Mouse (Mus musculus): ENCODE measurements around the gene Med16. TPM values are rescaled to one million over a fixed set of nuclear protein-coding genes. Genes with fewer than 3 reads are reported as not detected.

Gene Med16
- polyA plus RNA-seq, 1 experiment, result 64.8 TPM

DNA sequence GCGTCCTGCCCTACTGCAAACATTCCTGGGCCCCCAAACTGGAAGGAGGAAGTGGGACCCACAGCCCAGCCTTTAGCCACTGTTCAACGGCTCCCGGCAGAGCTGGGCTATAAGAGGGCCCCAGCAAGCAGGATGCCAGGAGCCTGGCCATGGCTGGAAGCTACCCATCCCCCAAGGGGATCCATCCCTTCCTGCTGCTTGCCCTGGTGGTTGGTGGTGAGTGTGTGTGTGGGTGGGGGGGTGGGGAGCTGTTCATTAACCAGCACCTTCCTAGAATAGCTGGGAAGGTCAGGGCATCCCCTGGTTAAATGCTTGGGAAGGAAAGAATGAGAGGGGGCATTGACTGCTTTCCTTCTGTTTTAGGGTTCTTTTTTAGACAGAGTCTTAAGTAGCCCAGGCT is 29.2 kb downstream of the Med16 start:
- no peak overlapping the region for H3K27ac ChIP-seq (ENCODE audit: insufficient read depth, low read length)

GRCm38 (mm10) chr10:79877757-79878156 is 31.0 kb downstream of the Med16 start:
- H3K27ac ChIP-seq (ENCODE audit: insufficient read depth, low read length), result no peak overlapping the region
- H3K4me3 ChIP-seq (ENCODE audit: insufficient read depth, low read length), result no peak overlapping the region
- TF ChIP-seq CTCF (IDR thresholded peaks at IDR 0.05; ENCODE audit: extremely low read depth, insufficient read depth, low read length), result no peak
- no peak for TF ChIP-seq POLR2A (IDR thresholded peaks at IDR 0.05; ENCODE audit: extremely low read depth, insufficient read depth, low read length)
- no peaks in the 10 kb centered on the region for H3K4me1 ChIP-seq (ENCODE audit: control insufficient read depth, insufficient read depth, low read length)

More for the DNA sequence above, 29.2 kb downstream of the Med16 start:
- no peaks in the 10 kb centered on the region for H3K4me1 ChIP-seq (ENCODE audit: control insufficient read depth, insufficient read depth, low read length)
- no peak for TF ChIP-seq POLR2A (IDR thresholded peaks at IDR 0.05; ENCODE audit: extremely low read depth, insufficient read depth, low read length)
- no peak for TF ChIP-seq CTCF (IDR thresholded peaks at IDR 0.05; ENCODE audit: extremely low read depth, insufficient read depth, low read length)
- no peak overlapping the region for H3K4me3 ChIP-seq (ENCODE audit: insufficient read depth, low read length)

DNA sequence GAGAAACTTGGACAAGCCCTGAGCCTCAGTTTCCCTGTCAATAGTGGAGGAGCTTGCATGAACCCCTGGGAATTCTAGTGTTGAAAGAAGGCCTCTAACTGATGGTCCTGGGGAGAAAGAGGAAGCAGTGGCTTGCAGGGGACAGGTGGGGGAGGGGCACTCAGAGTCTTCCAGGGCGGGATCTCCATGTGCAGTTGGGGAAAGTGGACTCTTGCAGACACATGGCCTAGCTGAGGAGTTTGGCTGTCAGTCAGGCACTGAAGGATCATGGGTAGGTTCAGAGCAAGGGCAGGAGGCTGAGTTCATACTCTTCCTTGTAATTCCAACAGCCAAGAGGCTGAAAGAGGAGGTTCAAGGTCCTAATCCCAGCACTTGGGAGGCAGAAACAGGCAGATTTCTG is 31.5 kb downstream of the Med16 start:
- H3K4me1 ChIP-seq (ENCODE audit: control insufficient read depth, insufficient read depth, low read length), result no peaks in the 10 kb centered on the region
- TF ChIP-seq CTCF (IDR thresholded peaks at IDR 0.05; ENCODE audit: extremely low read depth, insufficient read depth, low read length), result no peak
- no peak for TF ChIP-seq POLR2A (IDR thresholded peaks at IDR 0.05; ENCODE audit: extremely low read depth, insufficient read depth, low read length)
- H3K27ac ChIP-seq (ENCODE audit: insufficient read depth, low read length), result no peak overlapping the region
- no peak overlapping the region for H3K4me3 ChIP-seq (ENCODE audit: insufficient read depth, low read length)

DNA sequence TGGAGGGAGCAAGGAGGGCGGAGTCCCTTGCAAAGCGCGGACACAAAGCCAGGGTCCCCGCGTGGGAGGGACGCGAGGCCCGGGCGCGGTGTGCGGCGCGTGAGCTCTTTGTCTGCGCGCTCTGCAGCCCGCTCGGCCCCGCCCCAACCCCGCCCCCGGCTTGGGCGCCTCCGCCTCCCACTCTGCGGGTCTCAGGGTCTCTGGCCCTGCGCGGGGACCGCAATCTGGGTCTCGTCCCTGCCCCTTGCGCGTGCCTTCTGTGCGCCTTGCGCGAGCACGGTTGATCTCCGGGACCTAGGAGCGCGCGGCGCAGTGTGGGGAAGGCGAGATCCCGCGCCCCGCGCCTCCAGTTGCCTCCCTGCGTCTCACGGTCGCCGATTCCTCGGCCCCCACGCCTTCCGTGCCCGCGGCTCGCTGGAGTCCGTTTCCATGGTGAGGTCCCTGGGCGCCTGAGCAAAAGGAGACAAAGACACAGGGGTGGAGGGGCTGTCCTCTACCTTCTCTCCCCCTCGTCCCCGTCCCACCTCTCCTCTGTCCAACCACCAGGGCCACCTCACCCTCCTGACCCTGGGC is 34.3 kb downstream of the Med16 start, which contains the start of the genes Prtn3 and Plppr3:
Gene Prtn3, plus strand, starts transcription at position 187 of the 573 bp plus-strand sequence.
Gene Plppr3, minus strand, starts transcription at position 345 of the 573 bp plus-strand sequence.
- Histone ChIP-seq H3K4me3 (ENCODE audit: insufficient read depth, low read length) (peak within 1 kb of the TSS; percentile 86), H3K27ac (ENCODE audit: insufficient read depth, low read length) (peak within 1 kb of the TSS; percentile 55), H3K4me1 (ENCODE audit: control insufficient read depth, insufficient read depth, low read length) (no peaks in the 10 kb centered on the region)
- TF ChIP-seq POLR2A (IDR thresholded peaks at IDR 0.05; ENCODE audit: extremely low read depth, insufficient read depth, low read length) (no peak), CTCF (IDR thresholded peaks at IDR 0.05; ENCODE audit: extremely low read depth, insufficient read depth, low read length) (no peak)

DNA sequence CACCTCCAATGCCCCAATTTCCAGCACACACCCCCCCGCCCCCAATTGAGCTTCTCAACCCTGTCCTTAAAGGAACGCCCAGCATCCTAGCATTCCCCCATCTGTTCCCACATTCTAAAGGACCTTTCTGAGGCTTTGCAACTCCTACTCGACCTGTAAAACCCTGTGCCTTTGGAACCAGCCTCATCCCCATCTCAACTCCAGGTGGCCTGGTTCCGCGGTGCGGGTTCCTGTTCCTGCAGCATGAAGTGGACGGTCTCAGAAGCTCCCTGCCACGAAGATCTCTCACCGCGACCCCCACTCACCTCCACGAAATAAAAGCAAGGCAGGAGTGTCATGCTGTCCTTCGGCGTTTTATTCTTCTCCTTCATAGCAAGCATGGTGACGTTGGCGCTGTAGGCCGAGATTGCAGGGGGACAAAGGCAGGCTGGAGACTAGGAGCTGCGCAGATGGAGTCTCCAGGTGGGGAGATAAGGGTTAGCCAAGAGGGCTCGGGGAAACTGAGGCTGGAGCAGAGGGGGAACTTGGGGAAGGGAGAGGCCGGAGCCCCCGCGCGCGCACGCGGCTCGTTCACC is 34.9 kb downstream of the Med16 start:
- H3K4me1 ChIP-seq (ENCODE audit: control insufficient read depth, insufficient read depth, low read length), result no peaks in the 10 kb centered on the region

GRCm38 (mm10) chr10:79873313-79873712 is 35.4 kb downstream of the Med16 start:
- TF ChIP-seq CTCF (IDR thresholded peaks at IDR 0.05; ENCODE audit: extremely low read depth, insufficient read depth, low read length), result no peak
- no peak for TF ChIP-seq POLR2A (IDR thresholded peaks at IDR 0.05; ENCODE audit: extremely low read depth, insufficient read depth, low read length)
- H3K27ac ChIP-seq (ENCODE audit: insufficient read depth, low read length), result no peak overlapping the region

More for the DNA sequence above, 34.9 kb downstream of the Med16 start:
- TF ChIP-seq CTCF (IDR thresholded peaks at IDR 0.05; ENCODE audit: extremely low read depth, insufficient read depth, low read length), result no peak
- TF ChIP-seq POLR2A (IDR thresholded peaks at IDR 0.05; ENCODE audit: extremely low read depth, insufficient read depth, low read length), result no peak
- Histone ChIP-seq H3K4me3 (ENCODE audit: insufficient read depth, low read length) (peak overlapping the region; percentile 86), H3K27ac (ENCODE audit: insufficient read depth, low read length) (peak overlapping the region; percentile 55)

GRCm38 (mm10) chr10:79872862-79873261 is 35.9 kb downstream of the Med16 start:
- H3K4me3 ChIP-seq (ENCODE audit: insufficient read depth, low read length), result peak overlapping the region; percentile 86; the same call in 1 of the 2 replicates
- no peak for TF ChIP-seq CTCF (IDR thresholded peaks at IDR 0.05; ENCODE audit: extremely low read depth, insufficient read depth, low read length)
- no peak for TF ChIP-seq POLR2A (IDR thresholded peaks at IDR 0.05; ENCODE audit: extremely low read depth, insufficient read depth, low read length)
- no peaks in the 10 kb centered on the region for H3K4me1 ChIP-seq (ENCODE audit: control insufficient read depth, insufficient read depth, low read length)
- H3K27ac ChIP-seq (ENCODE audit: insufficient read depth, low read length), result no peak overlapping the region

More at GRCm38 (mm10) chr10:79873313-79873712, 35.4 kb downstream of the Med16 start:
- peak overlapping the region; percentile 86 for H3K4me3 ChIP-seq (ENCODE audit: insufficient read depth, low read length)
- no peaks in the 10 kb centered on the region for H3K4me1 ChIP-seq (ENCODE audit: control insufficient read depth, insufficient read depth, low read length)

GRCm38 (mm10) chr10:79871845-79872244 is 36.9 kb downstream of the Med16 start:
- TF ChIP-seq POLR2A (IDR thresholded peaks at IDR 0.05; ENCODE audit: extremely low read depth, insufficient read depth, low read length) (no peak), CTCF (IDR thresholded peaks at IDR 0.05; ENCODE audit: extremely low read depth, insufficient read depth, low read length) (no peak)
- no peak overlapping the region for H3K4me3 ChIP-seq (ENCODE audit: insufficient read depth, low read length)
- H3K27ac ChIP-seq (ENCODE audit: insufficient read depth, low read length), result no peak overlapping the region
- no peaks in the 10 kb centered on the region for H3K4me1 ChIP-seq (ENCODE audit: control insufficient read depth, insufficient read depth, low read length)

- TF ChIP-seq CTCF (IDR thresholded peaks at IDR 0.05; ENCODE audit: extremely low read depth, insufficient read depth, low read length) (no peak), POLR2A (IDR thresholded peaks at IDR 0.05; ENCODE audit: extremely low read depth, insufficient read depth, low read length) (no peak)
- Histone ChIP-seq H3K4me3 (ENCODE audit: insufficient read depth, low read length) (no peak overlapping the region), H3K4me1 (ENCODE audit: control insufficient read depth, insufficient read depth, low read length) (0 out of 2 replicates have a peak, but pooled peaks cover 1% of the 10 kb centered on the region), H3K27ac (ENCODE audit: insufficient read depth, low read length) (no peak overlapping the region)
Measured at GRCm38 (mm10) chr10:79866601-79867000, 42.1 kb downstream of the Med16 start.

DNA sequence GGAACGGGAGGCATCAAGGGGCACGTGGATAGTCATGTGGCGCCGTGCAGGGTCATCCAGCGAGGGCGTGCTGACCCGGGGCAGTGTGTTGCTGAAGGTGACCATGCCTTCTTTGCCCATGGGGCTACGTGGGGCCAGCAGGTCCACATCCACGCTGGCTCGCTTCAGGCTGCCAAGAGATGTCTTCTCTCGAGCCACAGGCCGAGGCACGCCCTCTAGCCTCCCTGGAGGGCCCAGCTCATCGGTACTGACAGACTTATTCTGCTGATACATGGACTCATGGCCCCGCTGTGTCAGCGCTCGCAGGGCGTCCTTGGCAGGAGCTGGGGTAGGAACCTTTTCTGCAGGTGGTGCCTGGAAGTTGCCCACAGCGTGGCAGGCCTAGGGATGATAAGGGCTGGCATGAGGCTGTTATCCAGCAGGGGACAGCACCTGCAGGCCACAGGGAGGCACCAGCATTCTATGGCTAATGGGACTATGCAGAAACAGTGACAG is 42.9 kb downstream of the Med16 start:
- Histone ChIP-seq H3K27ac (ENCODE audit: insufficient read depth, low read length) (no peak overlapping the region), H3K4me1 (ENCODE audit: control insufficient read depth, insufficient read depth, low read length) (0 out of 2 replicates have a peak, but pooled peaks cover 1% of the 10 kb centered on the region)
- TF ChIP-seq CTCF (IDR thresholded peaks at IDR 0.05; ENCODE audit: extremely low read depth, insufficient read depth, low read length), result 0 out of 2 replicates have a peak, but pooled peaks have one; percentile 19
- no peak for TF ChIP-seq POLR2A (IDR thresholded peaks at IDR 0.05; ENCODE audit: extremely low read depth, insufficient read depth, low read length)

More for the DNA sequence above, 42.9 kb downstream of the Med16 start:
- no peak overlapping the region for H3K4me3 ChIP-seq (ENCODE audit: insufficient read depth, low read length)

Data from cortical plate, adult 2 months (tissue).